Mouse (Mus musculus): ENCODE data around the gene B3gnt9.

GRCm38 (mm10) chr8:105207675-105208273 lies 47.2 kb downstream of the B3gnt9 start:
- no peak for TF ChIP-seq CTCF (IDR thresholded peaks at IDR 0.05; ENCODE audit: control insufficient read depth, insufficient read depth, low read length)
- TF ChIP-seq POLR2A (IDR thresholded peaks at IDR 0.05; ENCODE audit: borderline replicate concordance, control insufficient read depth, low read depth, low read length): no peak

Data from bone marrow, adult 2 months (tissue).